Mouse (Mus musculus) neural tube, embryonic 12.5 days (tissue): ENCODE measurements at regions not wholly inside any gene's neighbourhood (a gene's known extent, or its start where the extent isn't known, plus 50 kb on each side); places are given as distances from the start of the nearest gene placed in this dataset.
A peak's percentile ranks its signal among the peaks of the same experiment; 100 is the strongest.

Experiments used
- ATAC-seq: fragments of 200-750 bp; cut with Nextera tagmentation; 2 replicates; pipeline ENCODE4 v1.8.0; 2017; ENCODE audit warnings: low read depth, mild to moderate bottlenecking, moderate TSS enrichment, moderate library complexity; ENCODE audit not compliant: low FRiP score
- H3K27ac ChIP-seq: fragments of 300-500 bp; sonication (generic); 2 replicates; pipeline ENCODE4 v1.5.1; 2016
- H3K27me3 ChIP-seq: fragments of 300-500 bp; sonication (generic); replicated peaks from 2 replicates; pipeline ENCODE4 v1.6.1; 2016; ENCODE audit warnings: mild to moderate bottlenecking
- H3K36me3 ChIP-seq: fragments of 300-500 bp; sonication (generic); 2 replicates; pipeline ENCODE4 v1.6.1; 2016; ENCODE audit warnings: mild to moderate bottlenecking
- H3K4me1 ChIP-seq: fragments of 300-500 bp; sonication (generic); 2 replicates; pipeline ENCODE4 v1.6.1; 2016
- H3K4me2 ChIP-seq: fragments of 300-500 bp; sonication (generic); replicated peaks from 2 replicates; pipeline ENCODE4 v1.6.1; 2016; ENCODE audit warnings: mild to moderate bottlenecking
- H3K4me3 ChIP-seq: fragments of 300-500 bp; sonication (generic); 2 replicates; pipeline ENCODE4 v1.5.1; 2016
- H3K9ac ChIP-seq: fragments of 300-500 bp; sonication (generic); 2 replicates; pipeline ENCODE4 v1.6.1; 2016; ENCODE audit warnings: mild to moderate bottlenecking
- H3K9me3 ChIP-seq: fragments of 300-500 bp; sonication (generic); 2 replicates; pipeline ENCODE4 v1.6.1; 2016; ENCODE audit warnings: mild to moderate bottlenecking
- whole genome bisulfite sequencing: fragments of 180-500 bp; shearing (Covaris S2); methylation state at CpG from one replicate; pipeline ENCODE4 v1.1.7; 2016; 5-methylcytosine and 5-hydroxymethylcytosine counted together

DNA sequence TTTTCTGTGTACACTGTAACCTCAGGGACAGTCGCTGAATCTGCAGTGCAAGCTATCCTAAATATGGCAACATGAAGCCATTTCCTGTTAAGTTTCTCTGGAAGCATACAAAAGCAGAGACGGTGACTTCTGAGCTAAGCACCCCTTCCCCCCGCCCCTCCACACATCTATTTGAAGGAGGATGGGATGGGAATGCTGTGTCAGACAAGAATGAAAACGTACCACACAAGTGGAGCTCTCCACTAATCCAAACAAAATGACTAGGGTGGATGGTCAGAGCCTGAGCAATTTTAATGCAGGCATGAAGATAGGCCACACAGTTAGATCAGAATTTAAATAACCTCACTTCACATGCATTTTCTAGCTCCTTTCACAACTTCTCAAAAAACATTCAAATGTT lies 936.6 kb downstream of the Gsdmc2 start:
- Histone ChIP-seq H3K27me3 (no peaks in the 10 kb centered on the region), H3K36me3 (no peaks in the 10 kb centered on the region), H3K9me3 (no peaks in the 10 kb centered on the region), H3K4me1 (peaks cover 4% of the 10 kb centered on the region; the same call in 1 of the 2 replicates), H3K27ac (no peak overlapping the region), H3K4me3 (no peak overlapping the region), H3K4me2 (no peak overlapping the region), H3K9ac (no peak overlapping the region)
- ATAC-seq, result no peak
- WGBS, result 62% methylated on average over 4 of the region's 4 CpGs

DNA sequence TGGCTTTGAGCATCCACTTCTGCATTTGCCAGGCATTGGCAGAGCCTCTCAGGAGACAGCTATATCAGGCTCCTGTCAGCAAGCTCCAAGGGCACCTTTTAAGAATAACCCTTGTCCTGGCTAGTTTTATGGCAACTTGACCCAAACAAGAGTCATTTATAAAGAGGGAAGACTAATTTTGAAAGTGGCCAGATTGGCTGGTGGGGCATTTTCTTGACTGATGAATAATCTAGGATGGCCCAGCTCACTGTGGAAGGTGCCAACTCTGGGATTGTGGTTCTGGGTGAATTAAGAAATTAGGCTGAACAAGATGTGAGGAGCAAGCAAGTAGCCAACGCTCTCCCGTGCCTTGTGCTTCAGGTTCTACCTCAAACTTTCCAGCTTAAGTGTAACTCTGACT lies 937.8 kb downstream of the Gsdmc2 start:
- no peak overlapping the region for H3K4me2 ChIP-seq
- H3K36me3 ChIP-seq, result no peaks in the 10 kb centered on the region
- 97% methylated on average over 2 of the region's 2 CpGs for WGBS
- ATAC-seq, result no peak
- peaks cover 9% of the 10 kb centered on the region; the same call in 1 of the 2 replicates for H3K4me1 ChIP-seq
- H3K27ac ChIP-seq, result no peak overlapping the region
- no peaks in the 10 kb centered on the region for H3K27me3 ChIP-seq
- H3K9me3 ChIP-seq, result no peaks in the 10 kb centered on the region
- no peak overlapping the region for H3K9ac ChIP-seq
- no peak overlapping the region for H3K4me3 ChIP-seq

DNA sequence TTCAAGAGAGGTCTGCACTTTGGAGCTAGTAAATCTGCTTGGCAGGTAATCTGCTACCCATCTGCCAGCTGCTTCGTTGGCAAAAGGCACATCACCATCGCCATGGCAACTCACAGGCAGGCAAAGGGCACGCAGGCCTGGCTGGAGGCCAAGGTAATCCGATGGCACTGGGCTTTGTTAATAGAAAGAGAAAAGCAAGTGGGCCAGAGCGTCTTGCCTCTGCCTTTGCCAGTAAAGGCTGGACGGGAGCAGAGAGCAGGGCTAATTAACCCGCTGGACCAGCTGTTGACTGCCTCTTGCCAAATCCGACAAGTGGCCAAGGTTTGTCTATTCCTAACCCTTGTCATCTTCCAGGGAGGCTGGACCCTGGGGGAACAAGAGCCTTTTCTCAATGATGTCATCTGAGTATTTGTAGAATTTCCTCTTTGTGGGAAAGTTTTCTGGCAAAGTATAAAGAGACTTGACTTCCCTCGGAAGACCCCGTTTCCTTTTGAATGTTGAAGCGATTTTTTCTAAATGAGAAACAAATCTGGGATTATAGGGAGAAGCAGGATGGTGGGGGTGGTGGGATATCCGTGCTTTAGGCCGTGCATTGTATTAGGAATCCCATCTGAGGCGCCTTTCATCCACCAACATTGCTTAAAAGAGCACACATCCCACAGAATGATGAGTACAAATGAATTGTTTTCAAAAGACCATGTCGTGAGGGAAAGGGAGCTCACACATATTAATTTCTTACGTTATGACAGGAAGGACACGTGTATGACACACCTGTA lies 941.7 kb downstream of the Gsdmc2 start:
- peak; percentile 96 for ATAC-seq
- WGBS, result 27% methylated on average over 17 of the region's 17 CpGs
- H3K4me2 ChIP-seq, result no peak overlapping the region; the same call in 1 of the 2 replicates
- no peaks in the 10 kb centered on the region for H3K27me3 ChIP-seq
- H3K27ac ChIP-seq, result no peak overlapping the region
- no peaks in the 10 kb centered on the region for H3K9me3 ChIP-seq
- no peak overlapping the region for H3K4me3 ChIP-seq
- H3K9ac ChIP-seq, result no peak overlapping the region
- H3K4me1 ChIP-seq, result peaks cover 9% of the 10 kb centered on the region; the same call in 1 of the 2 replicates
- H3K36me3 ChIP-seq, result no peaks in the 10 kb centered on the region

DNA sequence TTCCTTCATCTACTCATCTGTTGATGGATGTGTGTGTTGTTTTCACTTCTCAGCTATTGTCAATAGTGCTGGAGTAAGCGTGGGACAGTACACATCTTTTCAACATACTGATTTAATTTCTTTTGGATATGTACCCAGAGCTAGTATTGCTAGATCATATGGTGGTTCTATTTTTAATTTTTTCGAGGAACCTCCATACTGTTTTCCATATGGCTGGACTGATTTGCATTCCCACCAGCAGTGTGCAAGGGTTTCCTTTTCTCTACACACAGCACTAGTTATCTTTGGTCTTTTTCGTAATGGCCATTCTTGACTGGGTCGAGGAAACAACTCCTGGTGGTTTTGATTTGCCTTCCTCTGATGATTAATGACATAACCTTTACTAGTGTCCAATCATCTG lies 943.0 kb downstream of the Gsdmc2 start:
- no peak overlapping the region for H3K27ac ChIP-seq
- no peak overlapping the region for H3K4me3 ChIP-seq
- H3K27me3 ChIP-seq, result no peaks in the 10 kb centered on the region
- no peak overlapping the region for H3K4me2 ChIP-seq
- H3K9ac ChIP-seq, result no peak overlapping the region
- no peaks in the 10 kb centered on the region for H3K36me3 ChIP-seq
- WGBS, result 76% methylated on average over 4 of the region's 4 CpGs
- H3K4me1 ChIP-seq, result peaks cover 9% of the 10 kb centered on the region; the same call in 1 of the 2 replicates
- ATAC-seq, result no peak
- H3K9me3 ChIP-seq, result no peaks in the 10 kb centered on the region

DNA sequence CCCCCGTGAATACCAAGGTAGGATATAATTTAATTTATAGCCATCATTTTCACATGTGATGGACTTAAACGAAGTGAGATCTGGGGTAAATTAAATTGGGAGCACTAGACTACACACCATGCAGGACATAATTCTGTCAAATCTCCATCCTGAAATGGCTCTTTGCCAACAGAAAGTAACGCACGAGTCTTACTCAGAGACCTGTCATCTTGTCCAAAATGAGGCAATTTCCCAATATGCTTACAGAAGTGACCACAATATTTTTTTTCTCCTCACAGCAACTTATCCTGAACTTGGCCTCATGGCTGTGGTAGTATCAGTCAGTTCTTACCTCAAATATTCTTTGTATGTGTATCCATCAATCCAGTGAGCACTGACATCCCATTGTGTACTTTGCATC lies 955.2 kb downstream of the Gsdmc2 start:
- Histone ChIP-seq H3K27ac (no peak overlapping the region), H3K4me1 (no peaks in the 10 kb centered on the region), H3K4me3 (no peak overlapping the region), H3K27me3 (no peaks in the 10 kb centered on the region), H3K4me2 (no peak overlapping the region), H3K9me3 (no peaks in the 10 kb centered on the region), H3K9ac (no peak overlapping the region), H3K36me3 (no peaks in the 10 kb centered on the region)
- 85% methylated on average over 4 of the region's 4 CpGs for WGBS
- ATAC-seq, result no peak

DNA sequence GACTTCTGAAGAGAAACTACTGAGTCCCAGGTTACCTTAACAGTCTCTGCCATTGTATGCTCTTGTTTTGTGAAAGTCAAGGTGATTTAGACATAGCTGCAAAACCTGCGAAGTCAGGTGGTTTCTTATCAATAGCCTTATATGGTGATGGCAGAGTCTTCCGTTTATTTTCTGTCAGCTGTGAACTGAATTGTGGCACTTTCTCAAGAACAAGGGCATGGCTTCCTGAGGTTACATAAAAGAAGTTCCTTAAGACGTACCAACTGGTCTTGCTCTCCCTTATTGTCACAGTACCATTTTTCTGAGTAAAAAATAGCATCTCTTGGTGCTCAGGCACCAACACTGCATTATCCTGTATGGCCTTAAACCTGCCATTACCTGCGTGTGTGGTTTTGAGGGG lies 959.6 kb downstream of the Gsdmc2 start:
- 89% methylated on average over 4 of the region's 4 CpGs for WGBS
- ATAC-seq, result no peak

DNA sequence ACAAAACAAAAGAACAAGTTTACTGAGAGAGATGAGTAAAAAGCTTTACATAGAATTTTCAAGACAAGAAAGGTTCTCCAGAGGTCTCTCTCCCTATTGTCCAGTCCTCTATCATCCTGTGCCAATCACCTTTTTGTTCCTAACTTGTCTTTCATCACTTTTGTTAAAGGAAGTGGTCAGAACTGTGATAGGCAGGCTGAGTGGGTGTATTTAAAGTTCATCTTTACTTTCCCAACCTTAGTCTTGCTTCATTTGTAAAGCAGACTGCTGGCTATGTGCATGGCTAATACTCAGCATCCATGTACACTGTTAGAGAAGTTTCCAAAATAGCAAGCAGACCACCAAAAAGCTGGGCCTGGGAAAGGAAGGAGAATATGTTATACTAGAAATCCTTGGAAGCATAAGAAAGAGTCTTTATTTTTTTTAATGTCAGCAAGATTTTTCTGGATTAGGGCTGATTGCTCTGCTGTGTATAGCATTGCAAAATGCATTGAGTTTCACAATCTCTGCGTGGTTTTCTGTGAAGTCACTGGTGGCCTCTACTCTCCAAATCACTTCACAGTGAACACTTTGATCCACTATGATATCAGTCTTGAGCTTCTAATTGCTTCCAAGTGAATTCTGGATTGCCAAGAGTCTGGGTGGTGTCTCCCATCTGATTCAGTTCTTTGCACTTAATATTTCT lies 973.8 kb downstream of the Gsdmc2 start:
- 92% methylated on average over 1 of the region's 1 CpGs for WGBS
- no peak for ATAC-seq
- Histone ChIP-seq H3K36me3 (no peaks in the 10 kb centered on the region), H3K9ac (no peak overlapping the region), H3K27me3 (no peaks in the 10 kb centered on the region), H3K4me1 (no peaks in the 10 kb centered on the region), H3K9me3 (no peaks in the 10 kb centered on the region), H3K4me3 (no peak overlapping the region), H3K4me2 (no peak overlapping the region), H3K27ac (no peak overlapping the region)

More for the DNA sequence above, 959.6 kb downstream of the Gsdmc2 start:
- H3K4me3 ChIP-seq, result no peak overlapping the region
- H3K9me3 ChIP-seq, result no peaks in the 10 kb centered on the region
- H3K27me3 ChIP-seq, result no peaks in the 10 kb centered on the region
- H3K4me2 ChIP-seq, result no peak overlapping the region
- H3K4me1 ChIP-seq, result no peaks in the 10 kb centered on the region
- H3K36me3 ChIP-seq, result no peaks in the 10 kb centered on the region
- H3K27ac ChIP-seq, result no peak overlapping the region
- no peak overlapping the region for H3K9ac ChIP-seq

DNA sequence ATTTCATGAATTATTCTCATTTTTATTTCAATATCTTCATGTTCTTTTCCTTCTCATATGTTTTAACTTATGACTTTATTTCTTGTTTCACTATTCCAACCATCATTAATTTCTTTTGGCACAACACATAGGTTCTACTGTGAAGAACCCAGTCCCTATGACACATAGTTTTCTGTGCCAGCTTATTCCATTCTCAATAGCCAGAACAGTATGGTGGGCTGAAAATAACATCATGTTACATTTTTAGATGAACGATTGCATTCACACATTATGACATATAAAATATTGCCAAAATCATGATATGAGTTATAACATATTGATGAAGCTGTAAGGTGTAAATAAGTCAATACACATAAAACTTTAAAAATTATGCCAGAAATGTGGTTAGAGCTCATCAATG lies 982.4 kb downstream of the Gsdmc2 start:
- Histone ChIP-seq H3K27ac (no peak overlapping the region), H3K4me3 (no peak overlapping the region), H3K9me3 (no peaks in the 10 kb centered on the region), H3K9ac (no peak overlapping the region), H3K4me2 (no peak overlapping the region), H3K27me3 (no peaks in the 10 kb centered on the region), H3K4me1 (no peaks in the 10 kb centered on the region), H3K36me3 (no peaks in the 10 kb centered on the region)
- ATAC-seq, result no peak
- WGBS, result 88% methylated on average over 1 of the region's 1 CpGs

DNA sequence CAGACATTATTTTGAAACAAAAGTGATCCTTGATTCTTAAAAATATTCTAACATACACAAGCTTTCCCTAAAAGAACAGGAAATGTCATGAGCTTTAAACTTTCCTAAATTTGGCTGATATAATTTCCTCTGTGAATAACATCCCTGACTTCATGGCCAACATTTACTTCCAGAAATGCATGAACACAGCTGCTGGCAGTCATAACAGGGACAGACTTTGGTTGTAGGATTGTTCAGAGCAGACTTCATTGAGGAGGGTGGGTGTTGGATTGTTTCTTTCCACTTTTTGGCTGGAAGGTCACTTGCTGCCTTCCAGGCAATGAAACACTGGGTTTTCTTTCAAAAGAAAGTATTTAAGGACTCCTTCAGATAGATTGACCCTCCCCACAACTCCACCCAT lies 983.6 kb downstream of the Gsdmc2 start:
- no peak for ATAC-seq
- Histone ChIP-seq H3K4me2 (no peak overlapping the region), H3K9ac (no peak overlapping the region), H3K27me3 (no peaks in the 10 kb centered on the region), H3K36me3 (no peaks in the 10 kb centered on the region), H3K4me1 (no peaks in the 10 kb centered on the region), H3K27ac (no peak overlapping the region), H3K4me3 (no peak overlapping the region), H3K9me3 (no peaks in the 10 kb centered on the region)

DNA sequence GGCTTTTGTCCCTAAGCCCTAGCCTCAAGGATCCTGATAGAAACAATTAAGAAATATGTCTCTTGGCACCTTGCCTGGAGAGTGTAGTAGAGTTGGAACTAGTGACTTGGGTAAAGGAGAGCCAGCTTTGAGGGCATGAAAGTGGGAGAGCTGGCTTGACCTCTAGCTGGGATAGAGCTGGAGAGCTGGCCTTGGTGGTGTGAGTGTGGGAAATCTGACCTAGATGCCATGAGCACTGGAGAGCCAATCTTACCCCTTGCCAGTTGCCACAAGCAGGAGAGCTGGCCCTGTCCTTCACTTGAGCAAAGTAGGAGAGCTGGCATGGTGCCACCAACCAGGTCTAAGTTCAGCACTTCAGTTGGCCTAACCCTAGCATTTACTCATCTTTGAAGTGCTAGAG lies 995.7 kb downstream of the Gsdmc2 start:
- no peak overlapping the region for H3K4me2 ChIP-seq
- no peaks in the 10 kb centered on the region for H3K27me3 ChIP-seq
- no peak overlapping the region for H3K9ac ChIP-seq
- H3K4me3 ChIP-seq, result no peak overlapping the region
- H3K36me3 ChIP-seq, result no peaks in the 10 kb centered on the region
- no peak for ATAC-seq
- H3K9me3 ChIP-seq, result no peaks in the 10 kb centered on the region
- H3K4me1 ChIP-seq, result no peaks in the 10 kb centered on the region
- no peak overlapping the region for H3K27ac ChIP-seq

DNA sequence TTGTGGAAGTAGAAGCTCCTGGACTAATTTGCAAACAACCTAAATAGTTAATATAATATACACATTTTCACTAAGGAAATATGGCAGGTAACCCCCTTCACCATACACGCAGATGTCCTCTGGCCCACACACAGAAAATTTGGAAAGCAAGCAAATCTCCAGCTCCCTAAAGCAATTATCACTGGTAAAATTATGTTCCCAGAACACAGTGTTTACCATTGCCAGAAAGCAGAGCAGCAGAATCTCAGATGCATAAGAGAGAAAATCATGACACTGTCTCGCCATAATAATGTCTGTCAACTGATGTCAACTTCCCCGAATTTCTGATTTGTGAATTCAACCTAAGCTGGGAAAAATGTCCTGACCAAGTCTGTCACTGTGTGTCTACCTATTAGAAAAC lies 999.1 kb downstream of the Gsdmc2 start:
- Histone ChIP-seq H3K4me2 (no peak overlapping the region), H3K27ac (no peak overlapping the region), H3K4me3 (no peak overlapping the region), H3K27me3 (no peaks in the 10 kb centered on the region), H3K9me3 (no peaks in the 10 kb centered on the region), H3K4me1 (no peaks in the 10 kb centered on the region), H3K36me3 (no peaks in the 10 kb centered on the region), H3K9ac (no peak overlapping the region)
- ATAC-seq, result no peak
- 86% methylated on average over 3 of the region's 3 CpGs for WGBS

DNA sequence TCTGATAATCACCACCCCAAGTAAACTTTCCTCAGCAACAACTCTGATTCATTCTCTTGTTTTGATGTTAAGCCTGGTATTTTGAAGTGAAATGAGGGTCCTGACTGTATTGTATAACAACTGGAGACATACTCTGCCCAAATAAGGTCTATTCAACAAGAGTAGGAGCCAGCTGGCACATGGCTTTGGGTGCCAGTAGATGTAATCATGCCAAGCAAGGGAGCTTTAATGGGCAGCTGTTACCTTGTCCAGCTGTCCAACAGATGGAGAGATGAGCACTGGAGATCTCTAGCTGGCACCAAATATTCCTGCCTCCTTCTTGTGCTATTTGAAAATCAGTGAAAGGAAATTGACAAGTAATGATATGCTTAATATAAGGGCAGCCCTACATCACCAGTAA lies 1019.4 kb downstream of the Gsdmc2 start:
- H3K4me1 ChIP-seq, result no peaks in the 10 kb centered on the region
- H3K36me3 ChIP-seq, result no peaks in the 10 kb centered on the region
- H3K27ac ChIP-seq, result no peak overlapping the region
- no peaks in the 10 kb centered on the region for H3K27me3 ChIP-seq
- H3K4me2 ChIP-seq, result no peak overlapping the region
- no peak overlapping the region for H3K4me3 ChIP-seq
- ATAC-seq, result no peak
- no peaks in the 10 kb centered on the region for H3K9me3 ChIP-seq
- H3K9ac ChIP-seq, result no peak overlapping the region
